Mouse (Mus musculus) CH12.LX (cell line): ENCODE results near the gene Cdkl4. TPM values are rescaled to one million over a fixed set of nuclear protein-coding genes. Genes with fewer than 3 reads are reported as not detected.

Source experiments
- DNase-seq: peaks from one replicate; pipeline ENCODE4 v3.0.0-alpha.2; 2013; ENCODE audit errors: extremely low read depth
- H3K27ac ChIP-seq: 2 replicates; pipeline ENCODE4 v1.5.1; 2012; ENCODE audit warnings: low read depth, mild to moderate bottlenecking, control low read depth, moderate library complexity; ENCODE audit not compliant: insufficient read depth
- H3K27me3 ChIP-seq: replicated peaks from 2 replicates; pipeline ENCODE3; 2012; ENCODE audit warnings: inconsistent platforms
- H3K36me3 ChIP-seq, 2 experiments: replicated peaks in 1 of 2; 2 replicates each; pipeline versions ENCODE3 to v1.6.1; 2012; ENCODE audit warnings: inconsistent platforms in 1 of 2, low read length in 1 of 2, mild to moderate bottlenecking in 1 of 2, mixed read lengths in 1 of 2, moderate library complexity in 1 of 2; ENCODE audit not compliant: control insufficient read depth in 1 of 2, insufficient read depth in 1 of 2
- H3K4me1 ChIP-seq, 2 experiments: 2 replicates each; pipeline ENCODE4 v1.6.1; 2012; ENCODE audit warnings: inconsistent platforms in 1 of 2, moderate library complexity in 1 of 2; ENCODE audit not compliant: insufficient read depth in 2 of 2, control insufficient read depth in 1 of 2
- H3K4me2 ChIP-seq: 2 replicates; pipeline ENCODE4 v1.6.1; 2012; ENCODE audit warnings: low read depth, mild to moderate bottlenecking, control low read depth; ENCODE audit not compliant: poor library complexity, insufficient read depth, severe bottlenecking
- H3K4me3 ChIP-seq, 3 experiments: fragments of 150-350 bp in 1 of 3; sonication (generic) in 1 of 3; replicated peaks in 1 of 3; 2 replicates each; pipeline versions ENCODE3 to v1.5.1; 2011 to 2012; ENCODE audit warnings: low read depth in 2 of 3, low read length in 2 of 3, mild to moderate bottlenecking in 2 of 3, moderate library complexity in 2 of 3, control low read depth in 1 of 3, improper control_type of control experiment in 1 of 3, inconsistent platforms in 1 of 3, mixed read lengths in 1 of 3; ENCODE audit not compliant: poor library complexity in 1 of 3
- H3K79me2 ChIP-seq: replicated peaks from 2 replicates; pipeline ENCODE4 v1.6.1; 2012; ENCODE audit warnings: mild to moderate bottlenecking, moderate library complexity; ENCODE audit not compliant: control insufficient read depth, poor library complexity, insufficient read depth, severe bottlenecking; ENCODE audit errors: extremely low read depth
- H3K9ac ChIP-seq: 2 replicates; pipeline ENCODE4 v1.6.1; 2012; ENCODE audit warnings: low read depth, mild to moderate bottlenecking, control low read depth, moderate library complexity; ENCODE audit not compliant: insufficient read depth
- H3K9me3 ChIP-seq: replicated peaks from 2 replicates; pipeline ENCODE3; 2012; ENCODE audit warnings: low read length, inconsistent platforms, mixed read lengths
- BHLHE40 ChIP-seq: IDR thresholded peaks from 2 replicates; pipeline ENCODE4 v1.6.1; 2011; ENCODE audit warnings: mild to moderate bottlenecking, low read depth, low read length, improper control_type of control experiment
- CHD1 ChIP-seq: IDR thresholded peaks from 2 replicates; pipeline ENCODE4 v1.6.1; 2012; ENCODE audit warnings: low read depth, low read length, improper control_type of control experiment, inconsistent platforms
- CTCF ChIP-seq, 2 experiments: IDR thresholded peaks in 1 of 2; conservative IDR thresholded peaks in 1 of 2; 2 replicates each; pipeline ENCODE4 v1.5.1; 2011 to 2012; ENCODE audit warnings: low read depth in 2 of 2, low read length in 2 of 2, improper control_type of control experiment in 1 of 2, inconsistent platforms in 1 of 2, mild to moderate bottlenecking in 1 of 2, moderate library complexity in 1 of 2
- E2F4 ChIP-seq: IDR thresholded peaks from 2 replicates; pipeline ENCODE4 v1.6.1; 2011; ENCODE audit warnings: low read depth, low read length, improper control_type of control experiment; ENCODE audit not compliant: insufficient replicate concordance
- ELF1 ChIP-seq: IDR thresholded peaks from 2 replicates; pipeline ENCODE4 v1.6.1; 2014; ENCODE audit warnings: low read depth, mild to moderate bottlenecking, inconsistent platforms, low read length, improper control_type of control experiment
- ETS1 ChIP-seq: conservative IDR thresholded peaks from 2 replicates; pipeline ENCODE4 v1.6.1; 2012; ENCODE audit warnings: low read depth, mild to moderate bottlenecking, inconsistent platforms, low read length, improper control_type of control experiment, moderate library complexity
- GABPA ChIP-seq: IDR thresholded peaks from 2 replicates; pipeline ENCODE4 v1.6.1; 2012; ENCODE audit warnings: low read depth, low read length, improper control_type of control experiment, inconsistent platforms; ENCODE audit not compliant: insufficient replicate concordance
- MAFK ChIP-seq: IDR thresholded peaks from 2 replicates; pipeline ENCODE4 v1.6.1; 2011; ENCODE audit warnings: low read length, improper control_type of control experiment; ENCODE audit not compliant: insufficient replicate concordance
- NELFE ChIP-seq: IDR thresholded peaks from 2 replicates; pipeline ENCODE4 v1.6.1; 2011; ENCODE audit warnings: low read depth, low read length, improper control_type of control experiment
- POLR2AphosphoS2 ChIP-seq: IDR thresholded peaks from 2 replicates; pipeline ENCODE4 v1.6.1; 2011; ENCODE audit warnings: low read depth, low read length, improper control_type of control experiment
- SIN3A ChIP-seq: IDR thresholded peaks from 2 replicates; pipeline ENCODE4 v1.6.1; 2012; ENCODE audit warnings: low read length, improper control_type of control experiment, inconsistent platforms
- SMC3 ChIP-seq: IDR thresholded peaks from 2 replicates; pipeline ENCODE4 v1.6.1; 2011; ENCODE audit warnings: low read depth, low read length, improper control_type of control experiment
- TBP ChIP-seq: conservative IDR thresholded peaks from 2 replicates; pipeline ENCODE4 v1.6.1; 2011; ENCODE audit warnings: low read depth, low read length, improper control_type of control experiment
- UBTF ChIP-seq: IDR thresholded peaks from 2 replicates; pipeline ENCODE4 v1.6.1; 2012; ENCODE audit warnings: low read depth, mild to moderate bottlenecking, inconsistent platforms, low read length, improper control_type of control experiment, moderate library complexity
- USF2 ChIP-seq: conservative IDR thresholded peaks from 2 replicates; pipeline ENCODE4 v1.6.1; 2011; ENCODE audit warnings: low read depth, low read length, improper control_type of control experiment
- ZC3H11A ChIP-seq: IDR thresholded peaks from 2 replicates; pipeline ENCODE4 v1.6.1; 2012; ENCODE audit warnings: low read depth, mild to moderate bottlenecking, inconsistent platforms, low read length, improper control_type of control experiment
- ZMIZ1 ChIP-seq: IDR thresholded peaks from 2 replicates; pipeline ENCODE4 v1.6.1; 2012; ENCODE audit warnings: low read depth, mild to moderate bottlenecking, inconsistent platforms, low read length, improper control_type of control experiment
- dilution Hi-C: fragments of 300-500 bp; cut with MboI; formaldehyde crosslinking; loops from 2 replicates; pipeline ENCODE4 v1.14.3; 2020; ENCODE audit warnings: low sequenced_read_pairs; ENCODE audit not compliant: extremely low pct_unique_long_range_greater_than_20kb, extremely low pct_ligation_motif_present
- in situ Hi-C: fragments of 300-500 bp; cut with MboI; formaldehyde crosslinking; loops from 3 replicates; pipeline ENCODE4 v1.14.3; 2019; ENCODE audit warnings: low sequenced_read_pairs, low pct_ligation_motif_present, low pct_unique_long_range_greater_than_20kb, mixed read lengths
- polyA plus RNA-seq: library from polyadenylated mRNA; unstranded; fragments of >175 nt; gene quantifications from 2 replicates; pipeline ENCODE4 v1.2.1, GENCODE M21; 2012; ENCODE audit warnings: low read depth; ENCODE audit not compliant: insufficient read length
- total RNA-seq, 2 experiments: library from RNA; depleted of rRNA; stranded (reverse); fragments of 300-350 nt in 1 of 2; fragments of >200 nt in 1 of 2; gene quantifications; 2 replicates each; pipeline ENCODE4 v1.2.3; 2012 to 2014

Gene Cdkl4
- total and polyA plus RNA-seq, 3 experiments, result 0.76 to 2.0 (median 1.2) TPM

DNA sequence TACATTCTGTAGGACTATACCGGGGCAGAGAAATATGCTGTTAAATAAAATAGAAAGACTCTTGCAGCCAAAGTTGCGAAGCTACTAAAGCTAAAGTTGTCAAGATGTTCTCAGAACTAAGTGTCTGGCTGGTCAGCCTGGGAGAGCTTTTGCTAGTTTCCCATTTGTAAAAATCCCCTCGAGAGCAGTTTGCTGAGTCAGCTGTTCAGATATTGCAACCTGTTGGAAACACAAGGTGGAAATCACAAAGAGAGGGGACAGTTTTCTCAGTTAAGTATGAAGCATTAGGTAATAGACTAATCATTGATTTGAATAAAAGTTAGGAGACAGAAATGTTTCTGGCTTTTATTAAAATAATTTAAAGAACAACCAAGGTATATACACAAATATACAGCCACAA is 54.4 kb downstream of the Cdkl4 start:
- no peak overlapping the region for H3K4me3 ChIP-seq
- H3K4me1 ChIP-seq, result peaks cover 0 to 3% of the 10 kb centered on the region in 2 experiments; a peak in 1 of 4 replicates
- H3K27ac ChIP-seq, result no peak overlapping the region
- H3K9me3 ChIP-seq, result no peaks in the 10 kb centered on the region
- H3K4me2 ChIP-seq, result no peak overlapping the region
- no peaks in the 10 kb centered on the region for H3K27me3 ChIP-seq
- no peak for DNase-seq
- dilution Hi-C loops (no loop called here), in situ Hi-C loops (no loop called here)
- no peaks in the 10 kb centered on the region for H3K79me2 ChIP-seq
- TF ChIP-seq UBTF (no peak), MAFK (peak; percentile 97)
- no peak overlapping the region for H3K9ac ChIP-seq
- peaks cover 0 to 4% of the 10 kb centered on the region in 2 experiments for H3K36me3 ChIP-seq

GRCm38 (mm10) chr17:80522229-80522556 is 55.4 kb downstream of the Cdkl4 start:
- peaks cover 3 to 6% of the 10 kb centered on the region in 2 experiments; a peak in 2 of 4 replicates for H3K4me1 ChIP-seq
- no peaks in the 10 kb centered on the region for H3K9me3 ChIP-seq
- H3K27me3 ChIP-seq, result no peaks in the 10 kb centered on the region
- no peak overlapping the region for H3K9ac ChIP-seq
- dilution Hi-C loops, result no loop called here
- DNase-seq, result no peak
- H3K4me2 ChIP-seq, result no peak overlapping the region
- H3K4me3 ChIP-seq, result no peak overlapping the region
- in situ Hi-C loops, result no loop called here
- no peak overlapping the region for H3K27ac ChIP-seq
- H3K36me3 ChIP-seq, result peaks cover 0 to 4% of the 10 kb centered on the region in 2 experiments
- no peaks in the 10 kb centered on the region for H3K79me2 ChIP-seq
- no peak for TF ChIP-seq SIN3A
- TF ChIP-seq TBP, result no peak
- no peak for TF ChIP-seq ELF1
- TF ChIP-seq GABPA, result no peak
- TF ChIP-seq CHD1, result no peak

DNA sequence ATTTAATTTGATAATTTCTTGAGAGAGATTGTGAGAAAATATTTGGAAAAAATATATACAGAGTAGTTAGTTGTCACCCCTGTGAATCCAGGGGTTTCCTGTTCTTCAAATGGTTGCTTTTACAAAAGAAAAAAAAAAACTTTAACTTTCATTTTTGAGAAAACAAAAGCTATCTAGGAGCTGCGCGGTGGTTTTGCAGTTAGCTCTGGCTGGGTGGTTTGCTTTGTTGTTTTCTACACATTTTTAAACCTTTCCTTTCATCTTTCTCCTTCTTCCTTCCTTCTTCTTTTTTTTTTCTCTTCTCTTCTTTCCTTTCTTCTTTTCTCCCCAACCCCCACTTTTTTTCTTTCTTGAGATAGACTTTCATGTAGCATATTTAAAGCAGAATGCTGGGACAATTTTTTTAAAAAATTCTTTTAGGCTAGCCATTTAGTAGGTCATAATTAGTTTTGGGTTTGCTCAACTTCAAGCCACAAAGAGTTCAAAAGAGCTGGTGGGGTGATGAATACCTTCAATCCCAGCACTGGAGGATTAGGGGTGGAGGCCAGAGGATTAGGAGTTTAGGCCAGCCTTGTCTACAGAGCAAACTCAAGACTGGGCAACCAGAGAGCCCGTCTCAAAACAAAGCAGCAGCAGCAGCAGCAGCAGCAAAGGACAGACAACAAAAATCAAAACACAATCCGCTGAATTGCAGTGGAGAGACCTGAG is 55.9 kb downstream of the Cdkl4 start:
- Histone ChIP-seq H3K27ac (no peak overlapping the region), H3K79me2 (no peaks in the 10 kb centered on the region)

More for the DNA sequence above, 55.9 kb downstream of the Cdkl4 start:
- peaks cover 3 to 9% of the 10 kb centered on the region in 2 experiments; a peak in 2 of 4 replicates for H3K4me1 ChIP-seq
- H3K9ac ChIP-seq, result no peak overlapping the region
- H3K4me3 ChIP-seq, result no peak overlapping the region
- TF ChIP-seq ETS1 (no peak), NELFE (no peak), MAFK (no peak), BHLHE40 (no peak), USF2 (no peak), ELF1 (no peak), POLR2AphosphoS2 (no peak), ZC3H11A (no peak), SMC3 (no peak), UBTF (no peak), E2F4 (no peak), CTCF (conservative IDR thresholded peaks at IDR 0.05 in 1 of 2, IDR thresholded peaks at IDR 0.05 in 1 of 2; ENCODE audit: low read depth in 2 of 2, low read length in 2 of 2) (no peak), ZMIZ1 (no peak)
- TF ChIP-seq, all 38 proteins: peak for 0
- peaks cover 0 to 4% of the 10 kb centered on the region in 2 experiments for H3K36me3 ChIP-seq
- no peaks in the 10 kb centered on the region for H3K9me3 ChIP-seq
- dilution Hi-C loops, result no loop called here
- H3K27me3 ChIP-seq, result no peaks in the 10 kb centered on the region
- in situ Hi-C loops, result no loop called here
- DNase-seq, result no peak
- no peak overlapping the region for H3K4me2 ChIP-seq
